Mouse (Mus musculus) G1E (cell line): ENCODE results near the gene Pank1.

Experiments
- CTCF ChIP-seq: IDR thresholded peaks from 2 replicates; pipeline ENCODE4 v1.5.1; 2012; ENCODE audit warnings: low read depth, low read length, inconsistent platforms, mixed read lengths
- GATA1 ChIP-seq: IDR thresholded peaks from 2 replicates; pipeline ENCODE4 v1.6.1; 2012; ENCODE audit warnings: borderline replicate concordance, low read length, inconsistent platforms, mixed read lengths
- POLR2AphosphoS5 ChIP-seq: IDR thresholded peaks from 2 replicates; pipeline ENCODE4 v1.6.1; 2012; ENCODE audit warnings: low read depth, low read length, inconsistent platforms; ENCODE audit not compliant: insufficient replicate concordance
- TAL1 ChIP-seq: conservative IDR thresholded peaks from 2 replicates; pipeline ENCODE4 v1.6.1; 2012; ENCODE audit warnings: low read depth, low read length, inconsistent platforms, mixed read lengths

DNA sequence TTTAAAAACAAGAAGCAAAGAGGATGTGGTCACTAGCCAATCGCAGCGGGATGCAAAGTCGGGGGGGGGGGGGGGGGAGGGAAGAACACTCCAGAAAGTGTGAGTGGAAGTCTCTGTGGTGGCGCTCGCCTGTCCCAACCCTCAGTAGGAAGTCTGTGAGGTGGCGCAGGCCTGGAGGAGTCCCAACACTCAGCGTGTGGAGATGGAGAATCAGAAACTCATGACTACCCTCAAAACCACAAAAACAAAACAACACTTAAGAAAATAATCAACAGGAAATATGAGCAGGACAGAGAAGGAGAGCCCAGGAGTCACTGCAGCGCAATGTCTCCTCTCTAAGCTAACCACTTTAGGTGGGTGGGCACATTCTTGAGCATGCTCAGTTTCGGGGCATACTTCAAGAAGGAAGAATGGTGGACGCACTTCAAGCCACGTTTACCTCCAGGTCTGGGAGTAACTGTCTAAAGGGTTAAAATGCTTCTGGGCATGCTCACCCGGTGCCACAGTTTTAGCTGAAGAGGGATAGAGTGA is 32.7 kb downstream of the Pank1 start:
- no peak for TF ChIP-seq GATA1
- no peak for TF ChIP-seq CTCF
- TF ChIP-seq POLR2AphosphoS5, result no peak
- TF ChIP-seq TAL1, result no peak
